Mouse (Mus musculus) yolk sac, embryonic 10.5 days (tissue): ENCODE measurements around the gene Adgra3.
A peak's percentile ranks its signal among the peaks of the same experiment; 100 is the strongest.

Source experiments
- DNase-seq: peaks from one replicate; pipeline ENCODE4 v3.0.0-alpha.2; 2017; ENCODE audit warnings: low spot score

Gene Adgra3

DNA sequence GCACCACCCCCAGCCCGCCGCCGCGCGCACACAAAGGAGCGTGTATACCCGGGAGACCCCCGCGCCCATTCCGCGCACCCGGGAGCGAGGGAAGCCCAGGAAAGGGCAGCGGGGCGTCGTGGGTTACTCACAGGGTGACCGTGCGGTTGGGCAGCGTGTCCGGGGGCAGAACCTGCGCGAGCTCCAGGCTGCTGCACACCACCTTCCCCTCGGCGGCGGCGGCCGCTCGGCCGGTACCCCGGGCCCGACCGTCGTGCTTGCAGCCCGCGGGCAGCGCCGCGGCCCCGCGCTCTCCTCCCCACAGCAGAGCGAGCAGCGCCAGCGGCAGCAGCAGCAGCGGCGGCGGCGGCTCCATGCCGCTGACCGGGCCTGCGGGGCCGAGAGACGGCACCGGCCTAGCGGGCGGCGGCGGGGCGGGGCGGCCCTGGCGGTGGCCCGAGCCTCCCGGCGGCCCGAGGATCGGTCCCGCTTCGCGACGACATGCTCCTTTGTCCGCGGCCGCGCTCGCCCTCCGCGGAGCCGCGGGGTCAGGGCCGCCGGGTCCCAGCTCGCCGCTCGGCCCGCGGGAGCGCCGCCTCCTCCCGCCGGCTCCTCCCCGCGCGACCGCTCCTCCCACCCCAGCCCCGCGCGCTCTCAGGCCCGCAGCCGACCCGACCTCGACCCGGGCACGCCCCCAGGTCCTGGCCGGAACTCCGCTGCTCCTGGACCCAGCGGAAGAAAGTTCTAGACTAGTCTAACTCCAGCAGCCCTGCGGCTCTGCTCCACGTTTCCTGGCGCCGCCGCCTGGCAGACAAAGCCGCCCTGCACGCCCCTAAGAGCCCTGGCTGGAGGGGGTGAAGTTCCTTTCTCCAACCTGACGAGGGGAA is at the start of gene Adgra3:
Gene Adgra3, minus strand, starts transcription at position 586 of the 866 bp plus-strand sequence.
- peak; percentile 88 for DNase-seq

GRCm38 (mm10) chr5:50083441-50083840 is 24.6 kb upstream of the Adgra3 start:
- DNase-seq: no peak

- no peak for DNase-seq
Measured at GRCm38 (mm10) chr5:50074245-50074644, 15.4 kb upstream of the Adgra3 start.

DNA sequence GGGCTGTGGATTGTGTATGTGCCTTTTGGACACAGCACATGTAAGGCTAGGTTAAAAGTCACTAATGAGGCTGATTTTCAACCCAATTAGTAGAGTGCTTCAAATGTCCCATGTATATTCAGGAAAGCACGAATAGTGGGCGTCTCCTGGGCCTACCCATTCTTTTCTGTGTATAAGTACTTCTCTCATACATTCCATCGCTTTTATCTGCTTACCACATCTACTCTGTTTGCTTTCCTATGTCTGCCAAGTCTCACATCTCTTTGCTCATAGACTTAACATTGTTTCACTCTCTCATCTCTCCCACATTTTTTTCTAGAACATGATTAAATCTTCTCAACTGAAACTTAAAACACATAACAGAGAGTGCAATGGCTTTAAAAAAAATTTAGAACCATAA is 5.4 kb upstream of the Adgra3 start:
- DNase-seq: no peak

DNA sequence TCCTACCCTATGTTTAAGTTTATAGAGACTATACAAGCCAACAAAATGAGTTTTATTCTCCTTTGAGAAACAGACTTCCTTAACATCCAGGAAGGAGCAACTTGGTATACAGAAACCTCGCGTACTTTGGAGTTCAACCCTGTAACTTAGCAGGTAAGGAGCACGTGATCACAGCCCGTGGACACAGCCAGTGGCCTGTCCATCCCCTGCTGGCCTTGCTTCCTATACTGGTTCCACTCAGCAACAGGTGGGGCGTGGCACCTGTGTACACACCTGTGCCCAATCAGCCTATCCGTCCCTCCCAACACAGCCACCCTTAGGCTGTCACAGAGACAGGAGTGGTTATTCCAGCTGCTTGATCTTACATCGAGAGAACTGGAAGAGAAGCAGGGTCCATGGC is 780 bp upstream of the Adgra3 start:
- DNase-seq: peak; percentile 60

DNA sequence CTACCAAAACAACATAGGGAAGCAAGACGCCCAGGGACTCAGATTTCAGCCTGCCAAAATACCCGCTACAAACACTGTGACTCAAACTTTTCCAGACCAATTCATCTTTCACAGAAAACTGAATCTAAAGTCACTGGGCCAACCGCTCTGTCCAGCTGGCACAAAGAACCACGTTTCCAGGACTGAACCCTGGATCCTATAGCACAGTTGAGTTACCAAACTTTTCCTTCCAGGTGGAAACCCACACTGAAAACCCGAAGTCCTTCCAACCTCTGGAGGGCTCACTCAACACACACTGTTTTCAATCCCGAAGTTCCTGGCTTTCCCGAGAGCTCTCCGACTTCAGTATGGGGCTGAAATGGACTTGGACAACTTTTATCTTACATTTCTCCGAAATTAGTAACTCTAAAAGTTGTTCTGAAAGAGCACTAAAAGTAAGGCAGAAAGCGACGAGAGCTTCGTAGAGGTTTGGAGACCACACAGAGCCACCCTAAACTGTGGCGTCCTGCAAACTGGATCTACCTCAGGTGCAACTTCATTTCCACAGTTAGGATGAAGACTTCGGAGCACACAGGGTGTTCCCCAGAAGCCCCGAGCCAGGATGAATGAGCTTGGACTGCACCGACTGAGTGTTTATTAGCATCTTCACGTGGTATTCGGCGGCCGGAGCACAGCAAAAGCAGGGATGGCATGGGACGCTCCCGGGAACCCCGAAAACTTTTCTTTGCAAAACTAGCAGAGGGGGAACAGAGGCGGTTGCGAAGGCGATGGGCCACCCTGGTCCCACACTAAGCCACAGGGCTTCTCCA is 990 bp downstream of the Adgra3 start:
- no peak for DNase-seq

DNA sequence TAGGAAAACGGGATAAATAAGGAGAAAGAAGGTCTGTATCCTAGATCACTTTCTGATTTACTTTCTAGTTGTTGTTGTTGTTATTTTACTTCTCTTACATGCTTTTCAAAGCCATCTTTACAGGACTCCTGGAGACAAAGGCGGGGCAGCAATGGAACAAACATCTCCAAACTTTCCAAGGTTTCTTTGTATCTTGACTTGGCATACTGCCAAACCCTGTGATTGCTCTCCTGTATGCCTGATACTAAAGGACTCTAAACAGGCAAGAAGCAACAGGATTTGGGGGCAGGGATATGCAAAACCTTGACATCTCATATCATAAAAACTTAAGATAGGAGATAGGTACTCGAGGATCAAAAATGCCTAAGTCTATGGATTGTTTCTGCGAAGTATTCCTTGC is 6.3 kb downstream of the Adgra3 start:
- DNase-seq: no peak

GRCm38 (mm10) chr5:50050668-50051425 is 8.0 kb downstream of the Adgra3 start:
- DNase-seq: no peak

GRCm38 (mm10) chr5:50050037-50050436 is 8.8 kb downstream of the Adgra3 start:
- no peak for DNase-seq

GRCm38 (mm10) chr5:50049506-50049905 is 9.3 kb downstream of the Adgra3 start:
- DNase-seq: no peak

- DNase-seq: no peak
Measured at GRCm38 (mm10) chr5:50048960-50049359, 9.8 kb downstream of the Adgra3 start.

DNA sequence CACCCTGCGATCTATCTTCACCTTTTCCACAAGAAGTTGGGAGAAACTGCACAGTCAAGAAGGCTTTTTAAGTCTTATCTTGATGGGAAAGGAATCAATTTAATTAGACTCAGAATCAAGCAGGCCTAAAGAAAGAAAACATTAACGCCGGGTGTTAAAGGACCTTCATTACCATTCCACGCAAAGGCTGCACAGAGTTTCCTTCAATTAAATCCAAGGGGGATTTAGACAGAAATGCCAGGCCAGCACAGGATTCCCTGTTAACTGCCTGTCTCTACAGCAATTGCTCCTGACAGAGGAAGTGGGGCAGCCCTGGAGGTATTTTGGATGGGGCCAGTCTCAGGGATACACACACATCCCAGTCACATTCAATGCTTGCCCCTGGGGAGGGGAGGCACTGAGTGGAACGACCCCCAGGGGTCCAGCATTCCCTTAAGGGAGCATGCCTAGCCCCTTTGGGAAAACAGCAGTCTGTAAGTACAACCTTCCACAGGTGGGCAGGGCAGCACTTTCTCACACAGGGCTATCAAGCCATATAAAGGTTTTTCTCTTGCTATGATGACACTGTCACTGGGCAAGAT is 10.4 kb downstream of the Adgra3 start:
- no peak for DNase-seq

- DNase-seq: no peak
Measured at GRCm38 (mm10) chr5:50045180-50045579, 13.6 kb downstream of the Adgra3 start.

DNA sequence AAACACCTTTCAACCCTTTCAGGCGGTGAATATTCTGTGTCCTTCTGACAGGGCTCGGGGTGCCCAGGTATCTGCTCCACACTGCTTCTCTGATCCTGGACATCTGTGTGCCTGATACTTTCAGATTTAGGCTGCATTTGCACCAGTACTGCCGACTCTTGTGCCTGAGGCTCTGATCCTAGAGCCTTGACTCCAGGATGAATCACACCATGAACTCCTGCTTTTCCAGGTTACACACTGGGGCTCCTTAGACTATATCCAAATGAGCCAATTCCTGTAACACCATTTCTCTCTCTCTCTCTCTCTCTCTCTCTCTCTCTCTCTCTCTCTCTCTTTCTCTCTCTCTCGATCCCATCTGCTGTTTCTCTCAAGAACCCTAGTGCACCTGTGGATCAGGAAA is 15.1 kb downstream of the Adgra3 start:
- no peak for DNase-seq

- no peak for DNase-seq
Measured at GRCm38 (mm10) chr5:50042274-50042943, 16.4 kb downstream of the Adgra3 start.

DNA sequence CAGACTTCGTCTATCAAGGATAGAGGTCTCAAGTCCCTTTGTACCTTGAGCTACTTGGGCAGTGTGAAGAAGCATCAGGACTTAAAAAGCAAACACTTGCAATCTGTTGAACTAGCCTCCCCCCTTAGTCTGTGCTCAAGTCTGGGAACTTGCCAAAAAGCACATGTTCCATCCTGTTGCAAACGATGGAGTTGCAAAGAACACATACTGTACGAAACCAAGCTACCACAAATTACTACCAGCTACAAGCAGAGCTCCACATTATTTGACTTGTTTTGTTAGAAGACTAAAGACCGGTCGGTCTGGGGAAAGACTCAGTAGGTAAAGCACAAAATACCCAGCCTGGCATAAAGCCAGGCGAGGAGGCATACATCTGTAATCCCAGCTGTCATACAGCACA is 19.3 kb downstream of the Adgra3 start:
- DNase-seq: no peak

DNA sequence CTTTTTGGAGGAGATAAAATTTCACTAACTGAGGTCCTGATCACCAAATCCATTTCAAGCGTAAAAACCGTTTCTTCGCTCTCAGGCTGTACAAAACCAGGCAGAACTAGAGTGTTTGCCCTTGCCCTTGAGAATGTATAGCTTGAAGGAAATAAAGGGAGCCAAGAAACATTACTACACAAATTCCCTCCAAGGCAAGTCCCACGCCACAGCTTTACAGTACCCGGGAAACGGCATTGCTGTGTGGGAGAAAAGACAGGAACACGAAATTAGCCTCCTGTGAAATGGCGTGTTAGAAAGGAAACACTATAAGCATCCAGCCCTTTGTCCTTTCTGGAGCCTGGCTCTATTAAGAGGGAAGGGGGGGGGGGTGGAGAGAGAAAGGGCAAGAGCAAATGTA is 21.1 kb downstream of the Adgra3 start:
- DNase-seq: no peak

GRCm38 (mm10) chr5:50034900-50035514 is 23.8 kb downstream of the Adgra3 start:
- DNase-seq: no peak

GRCm38 (mm10) chr5:50034231-50034630 is 24.6 kb downstream of the Adgra3 start:
- no peak for DNase-seq

GRCm38 (mm10) chr5:50033660-50034059 is 25.1 kb downstream of the Adgra3 start:
- no peak for DNase-seq

- DNase-seq: no peak
Measured at GRCm38 (mm10) chr5:50032332-50032731, 26.5 kb downstream of the Adgra3 start.
